Mouse (Mus musculus): ENCODE results near the gene Tmem14c. TPM values are rescaled to one million over a fixed set of nuclear protein-coding genes. Genes with fewer than 3 reads are reported as not detected.
"Not testable (repeated sequence)": the region's sequence is repeated elsewhere in the genome, so short reads cannot be mapped to it uniquely, and the experiment has no call there.

The Tmem14c gene
- polyA plus RNA-seq, 1 experiment from 2014 or later, result 195 TPM

DNA sequence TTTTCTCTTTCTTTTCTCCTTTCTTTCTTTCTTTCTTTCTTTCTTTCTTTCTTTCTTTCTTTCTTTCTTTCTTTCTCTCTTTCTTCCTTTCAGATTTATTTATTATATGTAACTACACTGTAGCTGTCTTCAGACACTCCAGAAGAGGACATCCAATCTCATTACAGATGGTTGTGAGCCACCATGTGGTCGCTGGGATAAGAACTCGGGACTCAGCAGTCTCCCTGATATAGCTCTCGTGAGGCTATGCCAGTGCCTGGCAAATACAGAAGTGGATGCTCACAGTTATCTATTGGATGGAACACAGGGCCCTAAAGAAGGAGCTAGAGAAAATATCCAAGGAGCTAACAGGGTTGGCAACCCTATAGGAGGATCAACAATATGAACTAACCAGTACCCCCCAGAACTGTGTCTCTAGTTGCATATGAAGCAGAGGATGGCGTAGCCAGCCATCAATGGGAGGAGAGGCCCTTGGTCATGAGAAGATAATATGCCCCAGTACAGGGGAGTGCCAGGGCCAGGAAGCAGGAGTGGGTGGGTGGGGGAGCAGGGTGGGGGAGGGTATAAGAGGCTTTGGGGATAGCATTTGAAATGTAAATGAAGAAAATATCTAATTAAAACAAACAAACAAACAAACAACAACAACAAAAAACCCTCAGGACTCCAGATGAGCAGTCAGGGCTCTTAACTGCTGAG is 28.3 kb upstream of the Tmem14c start:
- not testable (repeated sequence) for H3K9ac ChIP-seq; H3K27me3 ChIP-seq; H3K4me1 ChIP-seq; ATAC-seq (ENCODE audit: low FRiP score, low read depth); H3K4me2 ChIP-seq (replicated peaks); H3K9me3 ChIP-seq; H3K36me3 ChIP-seq; H3K27ac ChIP-seq; H3K4me3 ChIP-seq
- WGBS, result 73% methylated on average over 4 of the region's 4 CpGs

DNA sequence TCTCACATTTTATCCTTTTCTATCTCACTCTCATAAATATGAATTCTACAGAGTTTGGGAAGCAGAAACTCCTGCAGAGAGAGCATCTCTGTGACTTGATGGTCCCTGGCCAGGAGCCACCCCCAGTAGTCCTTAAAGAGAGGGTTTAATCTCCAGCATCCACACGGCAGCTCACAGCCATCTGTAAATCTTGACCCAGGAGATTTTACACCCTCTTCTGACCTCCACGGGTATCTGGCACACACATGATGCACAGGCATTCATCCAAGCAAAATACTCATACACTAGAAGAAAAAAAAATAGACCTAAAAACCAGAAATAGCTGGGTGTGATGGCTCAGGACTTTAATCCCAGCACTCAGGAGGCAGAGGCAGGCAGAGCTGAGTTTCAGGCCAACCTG is 27.7 kb upstream of the Tmem14c start:
- Histone ChIP-seq H3K4me3 (no peak overlapping the region), H3K27ac (no peak overlapping the region), H3K9me3 (no peaks in the 10 kb centered on the region), H3K27me3 (no peaks in the 10 kb centered on the region), H3K36me3 (no peaks in the 10 kb centered on the region), H3K4me1 (no peaks in the 10 kb centered on the region), H3K9ac (no peak overlapping the region), H3K4me2 (replicated peaks) (no peak overlapping the region)
- 63% methylated on average over 2 of the region's 2 CpGs for WGBS
- no peak for ATAC-seq (ENCODE audit: low FRiP score, low read depth)

DNA sequence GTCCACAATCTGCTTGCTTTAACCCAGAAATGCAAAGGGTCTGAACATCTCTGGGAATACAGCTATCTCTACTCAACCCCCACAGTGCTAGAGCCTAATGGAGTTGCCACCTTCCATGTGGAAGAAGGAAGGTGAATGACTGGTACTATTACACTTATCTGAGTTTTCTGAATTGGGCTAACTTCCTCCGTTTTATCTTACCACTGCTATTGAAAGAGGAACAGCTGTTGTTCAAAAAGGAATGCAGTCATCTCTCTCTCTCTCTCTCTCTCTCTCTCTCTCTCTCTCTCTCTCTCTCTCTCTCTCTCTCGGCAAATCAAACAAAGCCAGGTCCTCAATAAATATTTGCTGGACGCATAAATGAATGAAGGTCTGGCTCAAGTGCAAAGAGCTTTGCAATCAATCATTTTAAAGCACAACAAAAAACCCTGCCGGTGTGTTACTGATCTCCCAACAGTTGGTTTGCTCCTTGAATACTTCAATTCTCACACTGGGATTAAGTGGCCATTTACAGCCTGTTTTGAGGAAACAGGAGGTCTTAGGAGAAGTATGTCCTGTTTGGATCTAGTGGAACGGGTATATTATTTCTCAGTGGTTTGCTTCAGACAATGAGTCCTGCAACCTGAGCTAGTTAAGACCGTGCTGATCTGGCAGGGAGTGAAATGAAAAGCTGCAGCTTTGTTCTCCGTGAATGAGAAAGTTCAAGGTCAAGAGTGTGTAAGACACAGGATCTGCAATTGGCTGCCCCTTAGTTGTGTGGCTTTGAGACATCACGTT is 21.4 kb upstream of the Tmem14c start:
- WGBS, result 32% methylated on average over 8 of the region's 8 CpGs
- H3K36me3 ChIP-seq, result no peaks in the 10 kb centered on the region
- no peaks in the 10 kb centered on the region for H3K4me1 ChIP-seq
- H3K4me3 ChIP-seq, result no peak overlapping the region
- no peaks in the 10 kb centered on the region for H3K27me3 ChIP-seq
- H3K27ac ChIP-seq, result no peak overlapping the region
- peak; percentile 57 for ATAC-seq (ENCODE audit: low FRiP score, low read depth)
- no peak overlapping the region for H3K9ac ChIP-seq
- no peak overlapping the region for H3K4me2 ChIP-seq (replicated peaks)
- no peaks in the 10 kb centered on the region for H3K9me3 ChIP-seq

DNA sequence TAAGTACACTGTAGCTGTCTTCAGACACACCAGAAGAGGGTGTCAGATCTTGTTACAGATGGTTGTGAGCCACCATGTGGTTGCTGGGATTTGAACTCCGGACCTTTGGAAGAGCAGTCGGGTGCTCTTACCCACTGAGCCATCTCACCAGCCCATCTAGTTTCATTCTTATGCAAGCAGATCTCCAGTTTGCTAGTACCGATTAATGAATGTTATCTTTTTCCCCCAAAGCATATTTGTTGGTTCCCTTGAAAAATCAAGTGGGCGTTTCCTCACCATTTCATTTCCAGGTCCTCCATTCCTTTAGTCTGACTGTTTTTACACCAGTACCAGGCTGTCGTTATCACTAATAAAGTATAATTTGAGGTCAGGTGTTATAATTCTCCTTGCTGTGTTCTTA is 17.6 kb upstream of the Tmem14c start:
- not testable (repeated sequence) for ATAC-seq (ENCODE audit: low FRiP score, low read depth); H3K9me3 ChIP-seq; H3K9ac ChIP-seq; H3K27me3 ChIP-seq; H3K36me3 ChIP-seq; H3K4me3 ChIP-seq; H3K27ac ChIP-seq; H3K4me2 ChIP-seq (replicated peaks)
- peaks cover 12% of the 10 kb centered on the region for H3K4me1 ChIP-seq
- WGBS, result 89% methylated on average over 5 of the region's 5 CpGs

DNA sequence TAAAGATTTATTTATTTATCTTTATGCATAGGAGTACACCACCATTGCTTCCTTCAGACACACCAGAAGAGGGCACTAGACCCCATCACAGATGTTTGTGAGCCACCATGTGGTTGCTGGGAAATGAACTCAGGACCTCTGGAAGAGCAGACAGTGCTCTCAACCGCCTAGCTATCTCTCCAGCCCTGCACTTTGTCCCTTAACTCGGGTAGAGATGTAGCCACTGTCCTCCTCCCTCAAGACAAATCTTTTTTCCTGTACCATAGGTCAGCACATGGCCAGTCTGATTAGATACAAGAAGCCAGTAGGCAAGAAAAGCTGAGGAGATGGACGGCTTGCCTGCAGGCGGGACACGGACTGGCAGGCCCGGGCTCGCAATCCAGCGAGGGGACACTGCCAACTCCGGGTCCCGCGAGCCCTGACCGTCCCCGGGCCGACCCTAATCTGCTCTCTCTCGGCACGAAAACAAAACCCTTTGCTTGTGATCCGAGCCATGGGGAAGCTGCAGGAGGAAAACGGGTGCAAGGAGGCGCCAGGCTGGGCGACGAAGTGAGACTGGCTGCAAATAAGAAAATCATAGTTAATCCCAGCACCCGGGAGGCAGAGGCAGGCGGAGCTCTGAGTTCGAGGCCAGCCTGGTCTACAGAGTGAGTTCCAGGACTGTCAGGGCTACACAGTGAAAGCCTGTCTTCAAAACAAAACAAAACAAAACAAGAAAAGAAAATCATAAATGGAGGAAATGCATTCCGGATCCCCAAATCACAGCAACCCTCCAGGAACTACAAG is 15.8 kb upstream of the Tmem14c start:
- Histone ChIP-seq H3K27me3 (no peaks in the 10 kb centered on the region), H3K36me3 (peaks cover 15% of the 10 kb centered on the region), H3K4me1 (peaks cover 12% of the 10 kb centered on the region), H3K27ac (peak overlapping the region; percentile 94), H3K4me2 (replicated peaks) (peak overlapping the region; percentile 90), H3K9ac (peak overlapping the region; percentile 91), H3K9me3 (no peaks in the 10 kb centered on the region), H3K4me3 (peak overlapping the region; percentile 96)
- peak; percentile 16; the same call in 1 of the 2 replicates for ATAC-seq (ENCODE audit: low FRiP score, low read depth)
- 2% methylated on average over 25 of the region's 25 CpGs for WGBS

DNA sequence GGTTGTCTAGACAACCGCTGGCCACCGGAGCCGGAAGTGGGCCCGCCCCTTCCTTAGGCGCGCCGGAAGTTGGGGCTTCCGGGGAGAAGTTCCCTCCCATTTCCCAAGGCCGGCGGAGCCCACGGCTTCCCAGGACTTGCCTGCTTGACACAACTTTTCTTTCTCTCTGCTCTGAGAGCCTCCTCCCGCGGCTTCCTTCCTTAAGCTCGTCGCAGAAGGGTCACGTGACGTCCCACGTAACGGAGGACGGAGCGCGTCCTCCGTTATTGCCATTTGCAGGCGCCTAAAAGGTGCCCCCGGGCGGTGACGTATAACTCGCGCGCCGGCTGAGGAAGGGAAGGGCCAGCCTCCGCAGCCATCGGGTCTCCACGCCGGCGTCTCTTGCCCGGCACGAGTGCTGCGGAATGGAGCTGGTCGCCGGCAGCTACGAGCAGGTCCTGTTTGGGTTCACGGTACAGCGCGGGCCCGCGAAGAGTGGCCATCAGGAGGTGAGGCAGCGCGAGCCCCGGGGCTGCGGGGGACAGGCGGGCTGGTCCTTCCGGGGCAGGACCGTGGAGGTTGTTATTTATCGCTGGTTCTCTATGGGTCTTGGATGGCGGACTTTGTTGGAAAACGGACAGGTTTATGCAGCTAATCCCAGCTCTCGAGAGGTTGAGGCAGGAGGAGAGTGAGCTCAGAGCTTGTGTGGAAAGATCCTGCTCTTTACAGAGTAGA is 15.0 kb upstream of the Tmem14c start, which contains the start of gene Pak1ip1:
TSS of gene Pak1ip1 (plus strand) at position 98 of the 714 bp plus-strand sequence.
- peak; percentile 97 for ATAC-seq (ENCODE audit: low FRiP score, low read depth)
- Histone ChIP-seq H3K27me3 (no peaks in the 10 kb centered on the region), H3K9me3 (no peaks in the 10 kb centered on the region), H3K4me3 (peak within 1 kb of the TSS; percentile 96), H3K27ac (peak within 1 kb of the TSS; percentile 94), H3K9ac (peak within 1 kb of the TSS; percentile 91), H3K4me2 (replicated peaks) (peak within 1 kb of the TSS; percentile 90), H3K36me3 (peaks cover 23% of the 10 kb centered on the region), H3K4me1 (peaks cover 12% of the 10 kb centered on the region)
- WGBS, result under 1% methylated on average over 58 of the region's 58 CpGs

DNA sequence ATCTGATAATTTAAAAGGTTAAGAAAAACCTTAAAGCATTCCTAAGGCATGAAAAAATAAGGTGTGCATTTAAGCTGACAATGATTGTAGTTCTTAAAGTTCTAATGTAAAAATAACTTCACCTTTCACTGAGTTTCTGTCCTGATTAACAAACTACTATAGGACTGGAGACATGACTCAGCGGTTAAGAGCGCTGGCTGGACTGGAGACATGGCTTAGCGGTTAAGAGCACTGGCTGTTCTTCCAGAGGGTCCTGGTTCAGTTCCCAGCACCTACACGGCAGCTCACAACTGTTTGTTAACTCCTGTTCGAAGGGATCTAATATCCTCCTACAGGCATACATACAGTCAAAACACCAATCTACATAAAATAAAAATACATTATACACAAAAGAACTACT is 14.1 kb upstream of the Tmem14c start:
- H3K4me2 ChIP-seq (replicated peaks), result peak overlapping the region; percentile 90
- WGBS, result 82% methylated on average over 5 of the region's 5 CpGs
- peak overlapping the region; percentile 96 for H3K4me3 ChIP-seq
- H3K27me3 ChIP-seq, result no peaks in the 10 kb centered on the region
- peaks cover 12% of the 10 kb centered on the region for H3K4me1 ChIP-seq
- no peak for ATAC-seq (ENCODE audit: low FRiP score, low read depth)
- H3K9ac ChIP-seq, result no peak overlapping the region
- H3K9me3 ChIP-seq, result no peaks in the 10 kb centered on the region
- H3K36me3 ChIP-seq, result peaks cover 32% of the 10 kb centered on the region
- H3K27ac ChIP-seq, result no peak overlapping the region

DNA sequence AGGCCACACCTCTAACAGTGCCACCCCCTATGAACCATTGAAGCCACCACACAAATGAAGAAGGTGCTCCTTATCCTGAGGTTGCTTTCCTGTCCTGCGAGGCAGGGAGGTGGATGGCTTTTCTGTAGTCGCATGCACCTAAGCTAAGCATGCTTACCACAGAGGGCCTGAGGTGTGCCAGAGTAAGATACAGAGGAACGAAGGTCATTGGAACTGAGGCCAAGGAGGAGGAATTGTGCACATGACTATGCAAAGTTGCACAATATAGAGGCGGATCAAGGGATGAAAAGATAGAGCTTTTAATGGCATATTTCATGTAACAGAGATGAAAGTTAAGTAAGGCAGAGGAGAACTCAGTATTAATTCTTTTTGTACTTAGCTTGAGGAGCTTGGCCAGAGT is 9.8 kb upstream of the Tmem14c start:
- Histone ChIP-seq H3K9me3 (no peaks in the 10 kb centered on the region), H3K4me3 (no peak overlapping the region), H3K27me3 (no peaks in the 10 kb centered on the region), H3K4me2 (replicated peaks) (no peak overlapping the region), H3K36me3 (peaks cover 74% of the 10 kb centered on the region), H3K9ac (no peak overlapping the region), H3K4me1 (peaks cover 8% of the 10 kb centered on the region), H3K27ac (no peak overlapping the region)
- WGBS, result 90% methylated on average over 4 of the region's 4 CpGs
- no peak for ATAC-seq (ENCODE audit: low FRiP score, low read depth)

DNA sequence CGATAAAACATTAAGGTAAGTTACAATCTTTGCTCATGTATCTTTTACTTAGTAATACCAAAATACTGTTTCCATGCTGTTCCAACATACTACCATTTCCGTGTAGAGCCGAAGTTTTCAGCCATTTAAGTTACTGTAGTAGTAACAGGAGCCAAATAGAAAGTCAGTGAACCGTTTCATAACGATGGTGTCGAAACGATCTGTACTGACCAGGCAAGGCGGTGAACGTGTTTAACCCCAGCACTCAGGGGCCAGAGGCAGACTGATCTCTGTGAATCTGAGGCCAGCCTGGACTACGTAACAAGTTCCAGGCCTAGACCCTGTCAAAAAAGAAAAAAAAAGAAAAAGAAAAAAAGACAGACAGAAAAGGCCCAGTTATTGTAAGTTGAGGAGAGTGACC is 7.8 kb upstream of the Tmem14c start:
- WGBS, result 94% methylated on average over 10 of the region's 10 CpGs
- Histone ChIP-seq H3K27ac (no peak overlapping the region), H3K4me3 (no peak overlapping the region), H3K4me2 (replicated peaks) (no peak overlapping the region), H3K36me3 (peaks cover 89% of the 10 kb centered on the region), H3K9me3 (no peaks in the 10 kb centered on the region), H3K27me3 (no peaks in the 10 kb centered on the region), H3K9ac (no peak overlapping the region), H3K4me1 (no peaks in the 10 kb centered on the region)
- no peak for ATAC-seq (ENCODE audit: low FRiP score, low read depth)

DNA sequence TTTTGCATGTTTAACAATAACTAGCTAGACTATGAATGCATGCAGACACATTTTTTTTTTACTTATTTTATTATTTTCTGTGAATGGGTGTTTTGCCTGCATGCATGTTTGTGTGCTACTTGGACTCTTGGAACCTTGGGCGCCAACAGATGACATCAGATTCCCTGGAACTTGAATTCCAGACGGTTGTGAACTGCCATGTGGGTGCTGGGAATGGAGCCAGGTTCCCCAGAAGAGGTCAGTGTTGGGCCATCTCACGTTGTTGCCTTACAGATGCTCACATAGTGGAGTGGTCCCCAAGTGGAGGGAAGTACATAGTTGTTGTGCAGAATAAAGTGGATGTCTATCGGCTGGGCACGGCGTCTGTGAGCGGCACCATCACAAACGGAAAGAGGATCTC is 7.1 kb upstream of the Tmem14c start:
- Histone ChIP-seq H3K4me1 (no peaks in the 10 kb centered on the region), H3K4me3 (no peak overlapping the region)

DNA sequence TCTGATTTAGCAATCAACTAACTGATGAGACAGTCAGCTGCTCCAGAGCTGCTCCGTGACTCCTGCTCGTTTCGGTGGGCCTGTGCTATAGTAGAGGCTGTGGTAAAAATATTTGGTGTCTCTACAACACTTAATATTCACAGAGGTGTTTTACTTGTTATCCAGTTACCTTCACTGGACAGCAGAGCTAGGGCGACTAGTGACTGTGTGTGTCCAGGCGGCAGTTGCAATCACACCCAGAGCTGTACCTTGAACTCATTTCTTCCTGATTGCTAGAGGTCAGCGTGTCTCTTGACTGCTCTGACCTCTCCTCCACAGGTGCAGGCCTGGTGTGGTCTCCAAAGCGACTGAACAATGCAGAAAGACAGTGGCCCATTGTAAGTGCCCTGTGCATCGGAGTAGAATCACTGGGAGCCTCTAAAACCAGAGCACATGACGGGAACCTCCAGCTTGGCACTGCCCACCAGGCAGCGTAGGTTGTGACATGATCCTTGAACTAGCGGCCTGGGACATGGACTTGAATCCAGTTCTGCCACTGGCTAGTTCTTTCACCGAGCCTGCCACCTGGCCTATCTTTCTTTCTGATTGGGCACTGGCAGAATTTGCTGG is 809 bp downstream of the Tmem14c start:
- Histone ChIP-seq H3K4me2 (replicated peaks) (peak overlapping the region; percentile 90), H3K9me3 (no peaks in the 10 kb centered on the region), H3K36me3 (peaks cover 66% of the 10 kb centered on the region), H3K4me1 (peaks cover 17% of the 10 kb centered on the region), H3K27ac (peak overlapping the region; percentile 90), H3K4me3 (peak overlapping the region; percentile 73), H3K9ac (peak overlapping the region; percentile 78), H3K27me3 (no peaks in the 10 kb centered on the region)
- no peak for ATAC-seq (ENCODE audit: low FRiP score, low read depth)
- 44% methylated on average over 12 of the region's 12 CpGs for WGBS

More for the DNA sequence above, 7.1 kb upstream of the Tmem14c start:
- H3K9ac ChIP-seq, result no peak overlapping the region
- no peak overlapping the region for H3K27ac ChIP-seq
- no peaks in the 10 kb centered on the region for H3K9me3 ChIP-seq
- no peak for ATAC-seq (ENCODE audit: low FRiP score, low read depth)
- WGBS, result 84% methylated on average over 8 of the region's 8 CpGs
- H3K36me3 ChIP-seq, result peaks cover 92% of the 10 kb centered on the region
- no peaks in the 10 kb centered on the region for H3K27me3 ChIP-seq
- H3K4me2 ChIP-seq (replicated peaks), result no peak overlapping the region
